Mouse (Mus musculus): ENCODE results near the gene Rcan2. TPM values are rescaled to one million over a fixed set of nuclear protein-coding genes. Genes with fewer than 3 reads are reported as not detected.

The Rcan2 gene
- polyA plus RNA-seq, 1 experiment from 2014 or later: 57.7 TPM

DNA sequence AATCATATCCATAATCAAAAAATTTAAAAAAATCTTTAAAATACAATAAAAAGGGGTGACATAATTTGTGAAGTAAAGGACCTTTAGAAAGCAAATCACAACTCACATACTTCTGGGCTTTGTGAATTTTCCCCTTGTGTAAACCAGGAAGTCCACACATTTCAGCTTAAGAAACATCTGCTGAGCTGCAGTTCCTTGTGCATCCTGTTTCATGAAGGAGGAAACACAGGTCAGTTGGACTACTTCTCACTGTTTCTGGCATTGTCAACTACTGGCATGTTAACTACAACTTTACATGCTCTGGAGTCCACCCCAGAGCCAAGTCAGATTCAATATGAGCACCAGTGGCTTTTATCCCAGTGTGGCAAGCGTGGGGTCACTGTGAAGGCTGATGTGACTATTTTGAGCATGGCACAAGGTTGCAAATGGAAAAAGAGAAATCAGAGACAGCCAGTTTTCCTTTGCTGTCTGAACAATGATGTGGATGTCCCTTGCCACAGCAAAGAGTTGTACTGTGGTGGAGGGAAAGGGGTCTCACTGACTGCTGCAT lies 6.3 kb upstream of the Rcan2 start:
- no peaks in the 10 kb centered on the region for H3K27me3 ChIP-seq (ENCODE audit: control insufficient read depth, insufficient read depth, low read length)
- H3K27ac ChIP-seq (replicated peaks in 1 of 2; ENCODE audit: control insufficient read depth in 1 of 2, insufficient read depth in 1 of 2, low read depth in 2 of 2, low read length in 2 of 2): 0 out of 4 replicates have a peak overlapping the region, but pooled peaks of 1 of the 2 experiments have one; percentile 15
- no peaks in the 10 kb centered on the region for H3K9me3 ChIP-seq (ENCODE audit: control insufficient read depth, low read length)
- H3K4me3 ChIP-seq (ENCODE audit: control insufficient read depth in 1 of 2, insufficient read depth in 1 of 2, low read depth in 1 of 2, low read length in 2 of 2): no peak overlapping the region
- no peak for ATAC-seq (ENCODE audit: insufficient number of reproducible peaks, insufficient read depth, low FRiP score, low read depth)
- no peaks in the 10 kb centered on the region for H3K36me3 ChIP-seq (ENCODE audit: control insufficient read depth, insufficient read depth, low read length)
- no peak overlapping the region for H3K9ac ChIP-seq (ENCODE audit: low read length)
- WGBS: 53% methylated on average over 1 of the region's 1 CpGs
- H3K4me2 ChIP-seq (ENCODE audit: low read length): no peak overlapping the region
- no peaks in the 10 kb centered on the region for H3K4me1 ChIP-seq (ENCODE audit: control insufficient read depth in 2 of 2, insufficient read depth in 2 of 2, low read length in 2 of 2)

DNA sequence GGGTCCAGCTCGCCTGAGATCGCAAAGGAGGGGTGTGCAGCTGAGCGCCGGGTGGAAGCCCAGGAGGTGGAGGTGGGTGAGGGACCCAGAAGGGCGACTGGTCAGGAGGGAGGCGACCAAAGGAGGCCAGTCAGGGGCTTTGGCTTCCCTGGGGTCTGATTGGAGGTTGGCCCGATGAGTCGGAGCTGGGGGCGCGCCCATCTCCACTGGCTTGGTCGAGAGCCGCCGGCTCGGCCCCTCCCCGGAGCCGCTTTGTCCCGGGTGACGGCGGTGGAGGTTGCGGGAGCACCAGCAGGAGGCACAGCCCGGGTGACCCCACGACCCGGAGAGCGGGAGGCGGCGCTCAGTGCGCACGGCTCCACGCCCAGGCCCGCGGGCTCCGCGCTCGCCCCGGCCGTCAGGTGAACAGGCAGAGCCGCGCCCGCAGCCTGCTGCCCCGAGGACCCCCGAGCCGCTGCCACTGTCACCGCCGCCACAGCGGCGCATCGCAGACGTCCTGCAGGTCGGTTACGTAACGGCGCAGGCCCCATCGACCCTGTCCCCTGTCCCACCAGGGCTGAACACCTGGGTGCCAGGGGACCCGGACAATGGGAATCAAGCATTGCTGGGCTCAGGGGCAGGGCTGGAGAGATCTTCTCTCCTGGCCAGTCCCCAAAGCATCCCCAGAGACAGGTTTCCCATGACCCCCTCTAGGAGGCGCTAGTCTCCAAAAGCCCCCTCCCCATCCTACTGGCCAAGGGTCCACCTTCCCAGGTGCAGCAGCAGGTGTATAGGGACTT lies 633 bp downstream of the Rcan2 start:
- Histone ChIP-seq H3K4me2 (ENCODE audit: low read length) (peak overlapping the region; percentile 83), H3K4me1 (ENCODE audit: control insufficient read depth in 2 of 2, insufficient read depth in 2 of 2, low read length in 2 of 2) (peaks cover 9 to 26% of the 10 kb centered on the region in 2 experiments), H3K36me3 (ENCODE audit: control insufficient read depth, insufficient read depth, low read length) (no peaks in the 10 kb centered on the region), H3K27ac (replicated peaks in 1 of 2; ENCODE audit: control insufficient read depth in 1 of 2, insufficient read depth in 1 of 2, low read depth in 2 of 2, low read length in 2 of 2) (peak overlapping the region; percentile 31 to 83), H3K9me3 (ENCODE audit: control insufficient read depth, low read length) (no peaks in the 10 kb centered on the region), H3K4me3 (ENCODE audit: control insufficient read depth in 1 of 2, insufficient read depth in 1 of 2, low read depth in 1 of 2, low read length in 2 of 2) (peak overlapping the region; percentile 70 to 72), H3K9ac (ENCODE audit: low read length) (peak overlapping the region; percentile 78), H3K27me3 (ENCODE audit: control insufficient read depth, insufficient read depth, low read length) (no peaks in the 10 kb centered on the region)
- peak; percentile 83 for ATAC-seq (ENCODE audit: insufficient number of reproducible peaks, insufficient read depth, low FRiP score, low read depth)
- under 1% methylated on average over 54 of the region's 55 CpGs for WGBS

DNA sequence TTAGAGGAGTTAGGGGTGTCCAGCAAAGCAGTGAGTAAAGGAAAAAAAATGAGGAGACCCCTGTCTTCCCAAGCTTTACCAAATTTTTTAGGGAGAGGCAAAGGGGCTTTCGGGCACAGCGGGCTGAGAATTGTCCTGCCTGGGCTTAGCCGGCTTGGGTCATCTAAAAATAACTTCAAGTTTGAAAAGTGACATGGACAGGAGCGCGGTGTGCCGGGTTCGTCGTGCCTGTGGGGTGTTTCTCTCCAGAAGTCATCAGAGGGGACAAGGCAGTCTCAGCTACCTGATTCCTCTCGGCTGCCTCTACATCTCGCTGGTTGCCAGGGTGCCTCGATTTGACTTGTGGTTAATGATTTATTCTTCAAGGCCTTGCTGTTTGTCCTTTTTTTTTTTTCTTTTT lies 1.3 kb downstream of the Rcan2 start:
- H3K4me1 ChIP-seq (ENCODE audit: control insufficient read depth in 2 of 2, insufficient read depth in 2 of 2, low read length in 2 of 2): peaks cover 9 to 26% of the 10 kb centered on the region in 2 experiments
- H3K27me3 ChIP-seq (ENCODE audit: control insufficient read depth, insufficient read depth, low read length): no peaks in the 10 kb centered on the region
- WGBS: 25% methylated on average over 11 of the region's 11 CpGs
- ATAC-seq (ENCODE audit: insufficient number of reproducible peaks, insufficient read depth, low FRiP score, low read depth): no peak
- H3K9me3 ChIP-seq (ENCODE audit: control insufficient read depth, low read length): no peaks in the 10 kb centered on the region
- H3K4me3 ChIP-seq (ENCODE audit: control insufficient read depth in 1 of 2, insufficient read depth in 1 of 2, low read depth in 1 of 2, low read length in 2 of 2): peak overlapping the region; percentile 70 to 72
- peak overlapping the region; percentile 31 to 83 for H3K27ac ChIP-seq (replicated peaks in 1 of 2; ENCODE audit: control insufficient read depth in 1 of 2, insufficient read depth in 1 of 2, low read depth in 2 of 2, low read length in 2 of 2)
- H3K9ac ChIP-seq (ENCODE audit: low read length): peak overlapping the region; percentile 78
- peak overlapping the region; percentile 83 for H3K4me2 ChIP-seq (ENCODE audit: low read length)
- H3K36me3 ChIP-seq (ENCODE audit: control insufficient read depth, insufficient read depth, low read length): no peaks in the 10 kb centered on the region

DNA sequence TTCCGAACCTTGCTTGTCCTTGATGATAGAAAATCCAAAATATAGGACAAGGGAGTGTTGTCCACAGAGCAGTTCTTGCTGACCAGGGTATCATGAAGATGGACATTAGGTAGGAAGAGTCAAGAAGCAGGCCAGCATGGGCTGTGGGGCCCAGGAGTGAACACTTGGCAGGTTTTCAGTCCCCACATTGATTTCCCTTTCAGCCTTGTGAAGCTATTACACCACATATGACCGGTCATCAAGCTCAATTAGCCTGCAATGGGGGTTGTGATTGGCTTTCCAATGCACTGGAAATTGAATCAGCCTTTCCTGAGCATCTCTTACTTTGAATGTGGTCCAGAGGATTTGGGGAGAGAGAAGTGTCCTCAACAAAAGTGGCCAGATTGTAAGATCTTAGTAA lies 2.0 kb downstream of the Rcan2 start:
- Histone ChIP-seq H3K4me3 (ENCODE audit: control insufficient read depth in 1 of 2, insufficient read depth in 1 of 2, low read depth in 1 of 2, low read length in 2 of 2) (peak overlapping the region in 1 of 2 experiments; percentile 70; a peak in 2 of 4 replicates), H3K36me3 (ENCODE audit: control insufficient read depth, insufficient read depth, low read length) (no peaks in the 10 kb centered on the region), H3K27me3 (ENCODE audit: control insufficient read depth, insufficient read depth, low read length) (no peaks in the 10 kb centered on the region), H3K4me1 (ENCODE audit: control insufficient read depth in 2 of 2, insufficient read depth in 2 of 2, low read length in 2 of 2) (peaks cover 9 to 26% of the 10 kb centered on the region in 2 experiments), H3K27ac (replicated peaks in 1 of 2; ENCODE audit: control insufficient read depth in 1 of 2, insufficient read depth in 1 of 2, low read depth in 2 of 2, low read length in 2 of 2) (peak overlapping the region in 1 of 2 experiments; percentile 68; a peak in 3 of 4 replicates), H3K9ac (ENCODE audit: low read length) (no peak overlapping the region), H3K9me3 (ENCODE audit: control insufficient read depth, low read length) (no peaks in the 10 kb centered on the region), H3K4me2 (ENCODE audit: low read length) (peak overlapping the region; percentile 83)
- 95% methylated on average over 2 of the region's 2 CpGs for WGBS
- no peak for ATAC-seq (ENCODE audit: insufficient number of reproducible peaks, insufficient read depth, low FRiP score, low read depth)

DNA sequence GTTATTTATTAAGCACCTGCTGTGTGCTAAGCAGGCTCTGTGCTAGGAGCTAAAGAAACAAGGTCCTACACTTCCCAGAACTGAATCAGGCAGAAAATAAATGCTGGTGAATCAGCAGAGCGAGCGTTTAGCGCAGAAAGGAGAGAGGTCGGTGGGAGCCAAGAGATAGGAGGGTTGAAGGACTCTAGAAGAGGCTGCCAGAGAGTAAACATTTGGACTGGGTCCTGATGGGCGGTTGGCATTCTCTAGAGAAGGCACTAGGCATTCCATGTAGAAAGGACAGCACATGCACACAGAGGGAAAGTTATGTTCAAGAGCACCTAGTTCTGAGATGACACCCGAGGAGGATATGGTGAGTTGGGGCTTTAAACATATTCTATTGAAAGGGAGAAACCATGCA lies 2.6 kb downstream of the Rcan2 start:
- WGBS: 36% methylated on average over 6 of the region's 6 CpGs
- Histone ChIP-seq H3K4me2 (ENCODE audit: low read length) (peak overlapping the region; percentile 83; the same call in 1 of the 2 replicates), H3K36me3 (ENCODE audit: control insufficient read depth, insufficient read depth, low read length) (no peaks in the 10 kb centered on the region), H3K27ac (replicated peaks in 1 of 2; ENCODE audit: control insufficient read depth in 1 of 2, insufficient read depth in 1 of 2, low read depth in 2 of 2, low read length in 2 of 2) (peak overlapping the region; percentile 30 to 68; a peak in 3 of 4 replicates), H3K9me3 (ENCODE audit: control insufficient read depth, low read length) (no peaks in the 10 kb centered on the region), H3K27me3 (ENCODE audit: control insufficient read depth, insufficient read depth, low read length) (no peaks in the 10 kb centered on the region), H3K9ac (ENCODE audit: low read length) (no peak overlapping the region), H3K4me3 (ENCODE audit: control insufficient read depth in 1 of 2, insufficient read depth in 1 of 2, low read depth in 1 of 2, low read length in 2 of 2) (no peak overlapping the region), H3K4me1 (ENCODE audit: control insufficient read depth in 2 of 2, insufficient read depth in 2 of 2, low read length in 2 of 2) (peaks cover 9 to 26% of the 10 kb centered on the region in 2 experiments)
- no peak for ATAC-seq (ENCODE audit: insufficient number of reproducible peaks, insufficient read depth, low FRiP score, low read depth)

DNA sequence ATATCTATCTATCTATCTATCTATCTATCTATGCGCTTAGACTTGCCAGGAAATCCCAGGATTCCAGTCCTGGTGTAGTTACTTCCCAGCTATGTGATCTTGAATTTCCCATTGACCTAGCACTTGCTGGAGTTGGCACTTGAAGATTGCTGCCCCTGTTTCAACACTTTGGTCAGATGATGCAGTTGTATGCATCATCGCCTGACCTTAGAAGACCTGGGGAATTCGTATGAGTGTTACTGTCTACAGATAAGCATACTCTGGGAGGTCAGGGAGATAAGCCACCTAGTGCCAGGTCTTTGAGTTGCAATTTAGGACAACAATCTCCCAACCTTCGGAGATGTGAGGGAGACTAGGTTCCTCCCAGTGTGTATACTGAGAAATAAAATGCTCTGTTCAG lies 5.7 kb downstream of the Rcan2 start:
- H3K27ac ChIP-seq (replicated peaks in 1 of 2; ENCODE audit: control insufficient read depth in 1 of 2, insufficient read depth in 1 of 2, low read depth in 2 of 2, low read length in 2 of 2): no peak overlapping the region
- 62% methylated on average over 4 of the region's 4 CpGs for WGBS
- no peak for ATAC-seq (ENCODE audit: insufficient number of reproducible peaks, insufficient read depth, low FRiP score, low read depth)
- H3K9ac ChIP-seq (ENCODE audit: low read length): no peak overlapping the region
- no peaks in the 10 kb centered on the region for H3K9me3 ChIP-seq (ENCODE audit: control insufficient read depth, low read length)
- H3K27me3 ChIP-seq (ENCODE audit: control insufficient read depth, insufficient read depth, low read length): no peaks in the 10 kb centered on the region
- H3K36me3 ChIP-seq (ENCODE audit: control insufficient read depth, insufficient read depth, low read length): peaks cover 4% of the 10 kb centered on the region; the same call in 1 of the 2 replicates
- H3K4me2 ChIP-seq (ENCODE audit: low read length): no peak overlapping the region
- H3K4me3 ChIP-seq (ENCODE audit: control insufficient read depth in 1 of 2, insufficient read depth in 1 of 2, low read depth in 1 of 2, low read length in 2 of 2): no peak overlapping the region
- H3K4me1 ChIP-seq (ENCODE audit: control insufficient read depth in 2 of 2, insufficient read depth in 2 of 2, low read length in 2 of 2): peaks cover 13 to 36% of the 10 kb centered on the region in 2 experiments

DNA sequence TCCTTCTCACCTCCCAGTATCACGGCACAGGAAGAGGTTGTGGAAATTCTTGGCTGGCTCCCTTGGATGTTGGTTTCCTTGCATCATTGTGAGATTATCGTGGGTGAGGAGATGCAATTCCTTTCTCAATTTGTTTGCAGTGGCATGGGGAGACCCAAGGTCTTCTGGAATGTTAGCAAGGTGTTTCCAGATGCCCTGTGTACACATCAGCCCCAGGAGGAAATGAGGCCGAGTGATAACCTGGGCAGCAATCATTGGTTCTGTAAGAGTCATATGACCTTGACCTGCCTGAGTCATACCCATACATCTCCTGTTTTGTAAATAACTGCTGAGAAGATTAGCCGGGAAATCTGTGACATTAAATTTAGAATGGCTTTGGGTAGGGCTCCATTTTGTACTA lies 10.3 kb downstream of the Rcan2 start:
- Histone ChIP-seq H3K27ac (replicated peaks in 1 of 2; ENCODE audit: control insufficient read depth in 1 of 2, insufficient read depth in 1 of 2, low read depth in 2 of 2, low read length in 2 of 2) (no peak overlapping the region), H3K36me3 (ENCODE audit: control insufficient read depth, insufficient read depth, low read length) (peaks cover 4% of the 10 kb centered on the region; the same call in 1 of the 2 replicates), H3K9ac (ENCODE audit: low read length) (no peak overlapping the region), H3K4me1 (ENCODE audit: control insufficient read depth in 2 of 2, insufficient read depth in 2 of 2, low read length in 2 of 2) (peaks cover 9 to 23% of the 10 kb centered on the region in 2 experiments), H3K27me3 (ENCODE audit: control insufficient read depth, insufficient read depth, low read length) (no peaks in the 10 kb centered on the region), H3K9me3 (ENCODE audit: control insufficient read depth, low read length) (no peaks in the 10 kb centered on the region), H3K4me2 (ENCODE audit: low read length) (no peak overlapping the region), H3K4me3 (ENCODE audit: control insufficient read depth in 1 of 2, insufficient read depth in 1 of 2, low read depth in 1 of 2, low read length in 2 of 2) (no peak overlapping the region)
- no peak for ATAC-seq (ENCODE audit: insufficient number of reproducible peaks, insufficient read depth, low FRiP score, low read depth)
- WGBS: 48% methylated on average over 4 of the region's 4 CpGs

All from heart, embryonic 14.5 days (tissue).